Mouse (Mus musculus): ENCODE measurements around the gene Otub2. TPM values are rescaled to one million over a fixed set of nuclear protein-coding genes. Genes with fewer than 3 reads are reported as not detected.

Gene Otub2
- polyA plus RNA-seq, 1 experiment from 2014 or later = 23.4 TPM

GRCm38 (mm10) chr12:103445060-103445459 lies 56.6 kb downstream of the Otub2 start:
- Histone ChIP-seq H3K27ac (ENCODE audit: low read depth, low read length) (no peak overlapping the region), H3K9ac (ENCODE audit: low read depth, low read length) (no peak overlapping the region), H3K36me3 (ENCODE audit: control insufficient read depth, insufficient read depth, low read length) (no peaks in the 10 kb centered on the region), H3K4me2 (ENCODE audit: low read length) (no peak overlapping the region), H3K9me3 (ENCODE audit: control insufficient read depth, low read length) (no peaks in the 10 kb centered on the region), H3K4me1 (ENCODE audit: control insufficient read depth, insufficient read depth, low read depth, low read length) (no peaks in the 10 kb centered on the region), H3K27me3 (replicated peaks; ENCODE audit: control insufficient read depth, insufficient read depth, low read length) (no peaks in the 10 kb centered on the region), H3K4me3 (ENCODE audit: low read length) (no peak overlapping the region)
- no peak for ATAC-seq
- WGBS = 82% methylated on average over 3 of the region's 3 CpGs

DNA sequence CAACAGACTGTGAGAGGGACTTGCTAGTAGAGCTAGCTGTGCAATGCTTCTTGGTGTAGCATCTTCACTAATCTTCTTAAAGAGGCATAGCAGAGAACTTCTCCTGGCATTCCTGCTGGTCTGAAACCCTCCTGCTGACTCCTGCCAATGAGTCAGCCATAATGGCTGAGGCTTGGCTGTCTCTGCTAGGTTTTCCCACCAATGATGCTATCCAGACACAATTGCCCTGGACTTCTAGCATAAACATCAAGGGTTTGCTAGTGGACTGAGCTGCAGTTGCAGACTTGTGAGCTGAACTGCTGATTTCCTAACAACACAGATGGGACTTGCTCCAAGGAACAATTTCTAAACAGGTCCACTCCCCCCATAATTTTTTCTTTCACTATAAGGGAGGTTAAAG lies 64.9 kb downstream of the Otub2 start:
- no peaks in the 10 kb centered on the region for H3K9me3 ChIP-seq (ENCODE audit: control insufficient read depth, low read length)
- H3K27me3 ChIP-seq (replicated peaks; ENCODE audit: control insufficient read depth, insufficient read depth, low read length) = no peaks in the 10 kb centered on the region
- no peaks in the 10 kb centered on the region for H3K4me1 ChIP-seq (ENCODE audit: control insufficient read depth, insufficient read depth, low read depth, low read length)
- H3K27ac ChIP-seq (ENCODE audit: low read depth, low read length) = no peak overlapping the region
- no peak overlapping the region for H3K4me3 ChIP-seq (ENCODE audit: low read length)
- ATAC-seq = no peak
- H3K4me2 ChIP-seq (ENCODE audit: low read length) = no peak overlapping the region
- H3K36me3 ChIP-seq (ENCODE audit: control insufficient read depth, insufficient read depth, low read length) = no peaks in the 10 kb centered on the region
- no peak overlapping the region for H3K9ac ChIP-seq (ENCODE audit: low read depth, low read length)

Other genes starting within 250 kb of the Otub2 start
- gene Prima1, start 146.5 kb upstream of the Otub2 start, polyA plus RNA-seq (2015; fragmentation: Nextera tagmentation; extraction: Ambion mirVana) = 0.59 and 0.70 TPM in 2 replicates
- gene Fam181a, start 77.7 kb upstream of the Otub2 start, polyA plus RNA-seq (2015; fragmentation: Nextera tagmentation; extraction: Ambion mirVana) = 5.6 and 6.0 TPM in 2 replicates
- gene Asb2, start 32.7 kb upstream of the Otub2 start, polyA plus RNA-seq (2015; fragmentation: Nextera tagmentation; extraction: Ambion mirVana) = 1.4 and 2.1 TPM in 2 replicates
- gene 9330161L09Rik, start 19.1 kb downstream of the Otub2 start, polyA plus RNA-seq (2015; fragmentation: Nextera tagmentation; extraction: Ambion mirVana) = 0.93 and 1.4 TPM in 2 replicates
- 147 and 159 TPM in 2 replicates for gene Ddx24, start 37.1 kb downstream of the Otub2 start, polyA plus RNA-seq (2015; fragmentation: Nextera tagmentation; extraction: Ambion mirVana)
- gene Ifi27, start 45.5 kb downstream of the Otub2 start, polyA plus RNA-seq (2015; fragmentation: Nextera tagmentation; extraction: Ambion mirVana) = 16.6 TPM in 2 replicates
- gene Ifi27l2a, start 55.0 kb downstream of the Otub2 start, polyA plus RNA-seq (2015; fragmentation: Nextera tagmentation; extraction: Ambion mirVana) = 2.2 and 2.6 TPM in 2 replicates
- gene Ifi27l2b, start 68.5 kb downstream of the Otub2 start, polyA plus RNA-seq (2015; fragmentation: Nextera tagmentation; extraction: Ambion mirVana) = not detected in 2 replicates
- 3.4 and 4.1 TPM in 2 replicates for gene Ppp4r4, start 143.6 kb downstream of the Otub2 start, polyA plus RNA-seq (2015; fragmentation: Nextera tagmentation; extraction: Ambion mirVana)
- 0.04 TPM in 1 of 2 replicates, not detected in the other for gene Serpina10, start 242.8 kb downstream of the Otub2 start, polyA plus RNA-seq (2015; fragmentation: Nextera tagmentation; extraction: Ambion mirVana)